Mouse (Mus musculus) neural tube, embryonic 13.5 days (tissue): ENCODE results near the gene Dock1. TPM values are rescaled to one million over a fixed set of nuclear protein-coding genes. Genes with fewer than 3 reads are reported as not detected.
A peak's percentile ranks its signal among the peaks of the same experiment; 100 is the strongest.

Source experiments
- ATAC-seq: fragments of 200-750 bp; cut with Nextera tagmentation; 2 replicates; pipeline ENCODE4 v1.8.0; 2017; ENCODE audit warnings: low read depth, mild to moderate bottlenecking, moderate TSS enrichment, moderate library complexity
- H3K27ac ChIP-seq: fragments of 300-500 bp; sonication (generic); replicated peaks from 2 replicates; pipeline ENCODE4 v1.5.1; 2015; ENCODE audit warnings: moderate library complexity, mild to moderate bottlenecking, inconsistent platforms
- H3K27me3 ChIP-seq: fragments of 300-500 bp; sonication (generic); 2 replicates; pipeline ENCODE4 v1.6.1; 2015; ENCODE audit warnings: mild to moderate bottlenecking, inconsistent platforms
- H3K36me3 ChIP-seq: fragments of 300-500 bp; sonication (generic); 2 replicates; pipeline ENCODE4 v1.6.1; 2015; ENCODE audit warnings: mild to moderate bottlenecking, inconsistent platforms
- H3K4me1 ChIP-seq: fragments of 300-500 bp; sonication (generic); replicated peaks from 2 replicates; pipeline ENCODE4 v1.6.1; 2015; ENCODE audit warnings: inconsistent platforms
- H3K4me2 ChIP-seq: fragments of 300-500 bp; sonication (generic); 2 replicates; pipeline ENCODE4 v1.6.1; 2015; ENCODE audit warnings: inconsistent platforms, mild to moderate bottlenecking, moderate library complexity
- H3K4me3 ChIP-seq: fragments of 300-500 bp; sonication (generic); 2 replicates; pipeline ENCODE4 v1.5.1; 2015; ENCODE audit warnings: mild to moderate bottlenecking, inconsistent platforms
- H3K9ac ChIP-seq: fragments of 300-500 bp; sonication (generic); 2 replicates; pipeline ENCODE4 v1.6.1; 2015; ENCODE audit warnings: moderate library complexity, mild to moderate bottlenecking, inconsistent platforms
- H3K9me3 ChIP-seq: fragments of 300-500 bp; sonication (generic); 2 replicates; pipeline ENCODE4 v1.6.1; 2016; ENCODE audit warnings: inconsistent platforms
- WGBS: fragments of 180-500 bp; shearing (Covaris S2); methylation state at CpG from one replicate; pipeline ENCODE4 v1.1.7; 2015; 5-methylcytosine and 5-hydroxymethylcytosine counted together
- polyA plus RNA-seq: library from polyadenylated mRNA; unstranded; fragments of >200 nt; fragmentation: Nextera tagmentation; extraction: Ambion mirVana; gene quantifications from 2 replicates; pipeline ENCODE4 v1.2.1, GENCODE M21; 2015

Gene Dock1
- polyA plus RNA-seq, 1 experiment from 2014 or later = 7.4 TPM

DNA sequence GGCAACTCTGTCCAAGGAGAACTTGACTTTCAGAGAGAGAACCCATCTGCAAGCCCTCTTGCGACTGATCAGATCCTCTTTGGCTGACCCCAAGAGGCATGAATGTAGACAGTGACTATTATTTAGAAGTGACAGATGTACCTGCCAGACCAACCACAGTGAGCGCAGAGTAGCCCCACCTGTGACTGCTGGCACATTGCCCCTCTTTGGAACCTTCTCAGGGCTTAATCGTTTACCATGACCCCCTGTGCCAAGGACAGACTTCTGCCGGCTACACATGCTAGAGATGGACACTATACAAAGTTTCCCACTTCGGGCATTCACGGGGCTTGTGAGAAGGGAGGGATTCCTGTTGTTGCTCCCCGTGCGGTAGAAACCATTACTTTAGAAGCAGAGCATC lies 413.0 kb downstream of the Dock1 start:
- Histone ChIP-seq H3K4me2 (no peak overlapping the region), H3K9me3 (no peaks in the 10 kb centered on the region), H3K4me1 (no peaks in the 10 kb centered on the region), H3K9ac (no peak overlapping the region), H3K27ac (no peak overlapping the region), H3K27me3 (no peaks in the 10 kb centered on the region), H3K4me3 (no peak overlapping the region), H3K36me3 (no peaks in the 10 kb centered on the region)
- ATAC-seq = no peak
- WGBS = 92% methylated on average over 8 of the region's 8 CpGs

DNA sequence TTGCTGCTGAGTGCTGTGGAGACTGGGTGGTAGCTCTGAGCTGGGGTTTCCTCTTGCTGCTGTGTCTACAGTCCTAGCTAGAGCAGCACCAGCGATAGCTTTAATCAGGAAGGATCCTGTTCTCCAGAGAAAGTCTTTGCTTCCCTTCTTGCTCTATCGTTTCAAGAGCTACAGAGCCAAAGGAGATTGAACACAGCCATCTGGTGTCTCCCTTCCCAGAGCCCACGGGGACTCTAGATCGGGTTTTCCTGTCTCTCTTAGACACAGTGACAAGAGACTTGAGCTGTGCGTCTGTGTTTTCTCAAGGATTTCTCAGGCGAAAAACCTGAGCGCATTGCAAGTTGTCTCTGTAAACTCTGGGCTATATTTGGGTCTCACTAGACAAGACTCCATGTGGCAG lies 413.6 kb downstream of the Dock1 start:
- no peak for ATAC-seq
- no peaks in the 10 kb centered on the region for H3K4me1 ChIP-seq
- 84% methylated on average over 7 of the region's 7 CpGs for WGBS

DNA sequence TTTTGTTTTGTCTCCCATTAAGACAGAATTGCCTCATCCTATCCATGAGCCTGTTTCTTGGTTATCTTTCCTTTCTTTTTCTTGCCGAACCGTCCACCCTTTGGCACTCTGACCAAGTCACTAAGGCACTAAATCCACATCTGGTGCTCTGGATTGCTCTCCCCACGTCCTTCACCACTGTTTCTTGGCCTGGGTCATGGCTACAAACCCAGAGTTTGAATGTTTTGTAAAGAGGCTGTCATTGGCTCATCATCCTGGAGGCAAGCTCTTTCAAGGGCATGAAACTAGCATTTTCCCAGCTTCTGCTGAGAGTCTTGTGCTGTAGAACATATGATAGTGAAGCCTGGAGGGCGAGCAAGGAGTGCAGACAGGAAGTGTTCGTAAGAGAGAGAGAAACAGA lies 416.1 kb downstream of the Dock1 start:
- Histone ChIP-seq H3K36me3 (no peaks in the 10 kb centered on the region), H3K27ac (no peak overlapping the region), H3K9ac (no peak overlapping the region), H3K9me3 (no peaks in the 10 kb centered on the region), H3K4me2 (no peak overlapping the region), H3K27me3 (no peaks in the 10 kb centered on the region), H3K4me1 (no peaks in the 10 kb centered on the region), H3K4me3 (no peak overlapping the region)
- WGBS = 85% methylated on average over 5 of the region's 5 CpGs
- ATAC-seq = no peak

More for the DNA sequence above, 413.6 kb downstream of the Dock1 start:
- no peak overlapping the region for H3K27ac ChIP-seq
- H3K9me3 ChIP-seq = no peaks in the 10 kb centered on the region
- no peak overlapping the region for H3K4me2 ChIP-seq
- H3K36me3 ChIP-seq = no peaks in the 10 kb centered on the region
- H3K9ac ChIP-seq = no peak overlapping the region
- H3K27me3 ChIP-seq = no peaks in the 10 kb centered on the region
- no peak overlapping the region for H3K4me3 ChIP-seq

DNA sequence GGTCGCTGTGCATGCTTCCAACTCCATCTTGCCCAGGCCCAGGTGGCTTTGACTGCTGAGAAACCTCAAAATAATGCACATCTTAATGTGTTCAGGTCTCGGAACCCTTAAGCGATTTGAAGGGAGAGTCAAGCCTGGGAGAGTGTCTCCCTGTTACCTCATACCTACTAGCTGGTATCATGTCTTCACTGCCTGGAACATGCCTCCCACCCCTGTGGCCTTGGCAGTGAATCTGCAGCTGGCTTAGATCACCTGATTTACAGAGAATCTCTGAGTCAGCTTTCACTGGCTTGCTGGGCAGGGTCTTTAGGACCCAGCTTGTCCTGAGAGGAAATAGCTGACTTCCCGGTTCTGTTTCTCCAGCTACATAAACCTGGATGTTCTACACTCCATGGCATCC lies 419.2 kb downstream of the Dock1 start:
- no peak overlapping the region for H3K27ac ChIP-seq
- 96% methylated on average over 4 of the region's 4 CpGs for WGBS
- H3K9ac ChIP-seq = no peak overlapping the region
- no peaks in the 10 kb centered on the region for H3K36me3 ChIP-seq
- no peaks in the 10 kb centered on the region for H3K27me3 ChIP-seq
- ATAC-seq = no peak
- no peak overlapping the region for H3K4me2 ChIP-seq
- no peaks in the 10 kb centered on the region for H3K4me1 ChIP-seq
- H3K4me3 ChIP-seq = no peak overlapping the region
- no peaks in the 10 kb centered on the region for H3K9me3 ChIP-seq

DNA sequence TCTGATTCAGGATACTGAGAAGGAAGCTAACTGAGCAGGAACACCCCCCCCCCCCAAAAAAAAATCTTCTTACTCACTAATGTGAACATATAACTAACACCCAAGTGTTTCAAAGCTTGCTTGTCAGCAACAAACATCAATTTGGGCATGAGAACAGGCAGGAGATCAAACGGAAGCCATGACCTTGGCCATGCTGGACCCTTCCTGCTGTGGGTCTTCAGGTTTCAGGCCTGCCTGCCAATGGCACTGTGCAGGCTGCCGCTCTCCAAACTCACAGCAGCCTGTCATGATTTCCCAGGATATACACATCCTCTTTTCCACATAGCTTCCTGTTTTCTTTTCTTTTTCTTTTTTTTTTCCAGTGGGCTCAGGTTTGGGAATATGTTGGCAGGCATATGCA lies 423.4 kb downstream of the Dock1 start:
- H3K4me1 ChIP-seq = no peaks in the 10 kb centered on the region
- no peak overlapping the region for H3K4me2 ChIP-seq
- whole genome bisulfite sequencing = 84% methylated on average over 2 of the region's 2 CpGs
- no peak overlapping the region for H3K4me3 ChIP-seq
- no peak overlapping the region for H3K27ac ChIP-seq
- H3K27me3 ChIP-seq = no peaks in the 10 kb centered on the region
- no peaks in the 10 kb centered on the region for H3K9me3 ChIP-seq
- no peaks in the 10 kb centered on the region for H3K36me3 ChIP-seq
- no peak overlapping the region for H3K9ac ChIP-seq
- no peak for ATAC-seq

DNA sequence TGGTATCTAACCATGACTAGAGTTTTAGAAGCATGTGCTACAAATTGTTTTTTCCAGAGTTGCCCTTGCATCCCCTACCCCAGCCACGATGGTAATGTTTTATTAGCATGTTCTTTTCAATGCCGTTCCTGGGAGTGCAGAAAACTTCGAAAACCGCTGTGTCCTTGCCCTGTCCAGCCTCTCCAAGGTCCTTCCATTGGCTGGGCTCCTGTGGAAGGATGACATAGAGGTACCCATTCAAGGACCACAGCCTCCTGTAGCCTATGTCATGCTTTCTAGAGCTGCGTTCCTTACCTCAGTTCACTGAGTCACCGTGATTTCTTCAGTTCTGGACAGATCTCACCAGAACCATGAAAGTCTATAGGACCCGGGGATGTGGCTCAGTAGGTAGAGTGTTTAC lies 431.5 kb downstream of the Dock1 start:
- WGBS = 89% methylated on average over 7 of the region's 7 CpGs
- H3K27me3 ChIP-seq = no peaks in the 10 kb centered on the region
- no peak overlapping the region for H3K4me3 ChIP-seq
- no peaks in the 10 kb centered on the region for H3K9me3 ChIP-seq
- peaks cover 12% of the 10 kb centered on the region for H3K4me1 ChIP-seq
- no peak overlapping the region for H3K4me2 ChIP-seq
- H3K27ac ChIP-seq = no peak overlapping the region
- no peak overlapping the region for H3K9ac ChIP-seq
- no peaks in the 10 kb centered on the region for H3K36me3 ChIP-seq
- no peak for ATAC-seq

DNA sequence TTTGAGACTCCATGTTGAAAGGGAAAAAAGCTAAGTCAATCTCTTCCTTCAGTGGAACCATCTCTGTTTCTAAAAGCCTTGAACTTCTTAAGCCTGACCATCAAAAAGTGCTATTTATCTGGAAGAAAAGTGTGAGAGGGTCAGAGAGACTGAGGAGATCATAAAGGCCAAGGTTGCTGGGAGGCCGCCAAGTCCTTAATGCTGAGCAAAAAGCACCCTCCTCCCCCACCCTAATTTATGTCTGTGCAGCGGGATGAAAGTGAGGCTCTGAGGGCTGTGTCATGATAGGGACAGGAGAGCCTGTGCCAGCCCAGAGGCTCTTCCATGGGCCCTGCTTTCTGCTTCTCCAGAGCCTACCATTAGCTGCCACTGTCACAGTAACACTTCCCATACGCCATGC lies 436.1 kb downstream of the Dock1 start:
- no peak overlapping the region for H3K4me2 ChIP-seq
- H3K27me3 ChIP-seq = no peaks in the 10 kb centered on the region
- 52% methylated on average over 3 of the region's 3 CpGs for WGBS
- peaks cover 7% of the 10 kb centered on the region for H3K4me1 ChIP-seq
- H3K9me3 ChIP-seq = 0 out of 2 replicates have a peak, but pooled peaks cover 2% of the 10 kb centered on the region
- no peak for ATAC-seq
- H3K36me3 ChIP-seq = no peaks in the 10 kb centered on the region
- H3K4me3 ChIP-seq = no peak overlapping the region
- no peak overlapping the region for H3K27ac ChIP-seq
- H3K9ac ChIP-seq = no peak overlapping the region

DNA sequence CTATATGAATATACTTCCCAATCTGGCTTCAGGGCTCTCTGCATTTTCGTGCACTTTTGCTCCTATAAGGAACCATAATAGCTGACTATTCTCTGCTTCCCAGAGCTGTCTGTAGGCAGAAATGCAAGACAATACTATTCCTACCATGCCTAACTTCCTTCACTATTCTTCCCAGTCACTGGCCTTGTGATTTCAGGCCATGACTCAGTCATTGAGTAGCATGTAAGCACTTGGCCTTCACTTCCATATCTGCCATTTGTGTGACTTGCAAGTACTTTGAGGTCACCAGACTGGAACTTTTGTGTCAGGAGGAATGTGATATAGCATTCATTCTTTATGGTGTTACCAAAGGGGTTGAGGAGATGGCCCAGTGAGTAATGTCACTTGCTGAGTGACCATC lies 439.9 kb downstream of the Dock1 start:
- ATAC-seq = no peak
- Histone ChIP-seq H3K4me3 (no peak overlapping the region), H3K4me1 (peaks cover 7% of the 10 kb centered on the region), H3K9ac (no peak overlapping the region), H3K36me3 (no peaks in the 10 kb centered on the region), H3K27me3 (no peaks in the 10 kb centered on the region), H3K4me2 (no peak overlapping the region), H3K27ac (no peak overlapping the region), H3K9me3 (0 out of 2 replicates have a peak, but pooled peaks cover 2% of the 10 kb centered on the region)
- WGBS = 89% methylated on average over 1 of the region's 1 CpGs

DNA sequence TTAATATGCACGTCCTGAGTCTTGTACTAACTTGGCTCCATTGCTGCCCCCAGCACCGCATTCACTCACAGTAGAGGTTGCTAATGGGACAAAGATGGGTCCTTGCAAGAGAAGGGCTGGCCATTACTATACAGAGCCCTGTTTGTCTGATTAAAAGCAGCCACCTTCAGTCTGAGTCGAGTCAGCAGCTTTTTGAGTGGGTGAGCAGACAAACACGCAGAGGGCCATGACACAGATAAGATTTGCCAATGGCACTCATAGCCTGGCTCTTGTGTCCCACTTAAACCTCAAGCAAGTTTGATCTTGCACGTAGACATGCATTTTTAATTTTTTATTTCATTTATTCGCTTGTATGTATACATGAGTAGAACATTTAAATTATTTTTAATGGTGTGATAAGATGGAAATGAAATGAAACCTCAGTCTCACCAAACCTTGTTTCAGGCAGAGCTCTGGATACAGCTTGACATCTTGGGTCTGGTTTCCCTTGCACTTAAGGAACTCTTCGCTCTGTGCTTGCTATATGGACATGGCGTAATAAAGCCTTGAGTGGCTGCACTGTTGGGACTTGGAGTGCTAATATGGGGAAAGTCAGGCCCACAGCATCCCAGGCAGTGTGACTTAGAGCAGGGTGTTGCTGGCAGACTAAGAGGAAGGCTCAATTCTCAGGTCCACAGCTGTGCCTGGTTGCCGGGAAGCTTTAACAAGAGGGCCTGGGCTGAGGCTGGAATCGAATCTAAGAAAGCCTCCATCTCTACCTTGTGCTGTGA lies 455.0 kb downstream of the Dock1 start:
- Histone ChIP-seq H3K4me3 (no peak overlapping the region), H3K36me3 (no peaks in the 10 kb centered on the region), H3K4me1 (peaks cover 23% of the 10 kb centered on the region; the same call in 1 of the 2 replicates), H3K27me3 (no peaks in the 10 kb centered on the region), H3K9me3 (no peaks in the 10 kb centered on the region), H3K9ac (no peak overlapping the region), H3K27ac (no peak overlapping the region), H3K4me2 (no peak overlapping the region)
- 90% methylated on average over 10 of the region's 10 CpGs for WGBS
- ATAC-seq = no peak

DNA sequence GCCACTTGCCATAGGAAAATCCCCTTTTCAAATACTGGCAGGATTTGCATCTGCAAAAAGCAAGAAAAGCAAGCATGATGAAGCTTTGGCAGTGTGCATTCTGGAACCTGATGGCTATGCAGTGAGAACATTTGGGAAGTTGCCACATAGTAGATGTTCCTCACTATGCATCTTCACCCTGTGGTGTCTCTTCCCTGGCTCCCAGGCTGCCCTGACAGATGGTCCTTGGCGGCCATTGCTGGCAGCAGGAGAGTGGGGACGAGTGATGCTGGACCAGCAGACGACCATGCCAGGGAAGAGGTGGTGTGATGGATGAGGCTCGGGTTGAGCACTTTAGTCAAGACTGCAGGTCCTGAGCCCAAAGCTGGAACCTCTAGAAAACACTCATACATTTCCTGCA lies 462.0 kb downstream of the Dock1 start:
- H3K4me2 ChIP-seq = no peak overlapping the region
- H3K4me3 ChIP-seq = no peak overlapping the region
- no peak overlapping the region for H3K27ac ChIP-seq
- ATAC-seq = no peak
- H3K9me3 ChIP-seq = no peaks in the 10 kb centered on the region
- 83% methylated on average over 4 of the region's 4 CpGs for WGBS
- no peaks in the 10 kb centered on the region; the same call in 1 of the 2 replicates for H3K27me3 ChIP-seq
- no peaks in the 10 kb centered on the region for H3K36me3 ChIP-seq
- peaks cover 22% of the 10 kb centered on the region for H3K4me1 ChIP-seq
- H3K9ac ChIP-seq = no peak overlapping the region

DNA sequence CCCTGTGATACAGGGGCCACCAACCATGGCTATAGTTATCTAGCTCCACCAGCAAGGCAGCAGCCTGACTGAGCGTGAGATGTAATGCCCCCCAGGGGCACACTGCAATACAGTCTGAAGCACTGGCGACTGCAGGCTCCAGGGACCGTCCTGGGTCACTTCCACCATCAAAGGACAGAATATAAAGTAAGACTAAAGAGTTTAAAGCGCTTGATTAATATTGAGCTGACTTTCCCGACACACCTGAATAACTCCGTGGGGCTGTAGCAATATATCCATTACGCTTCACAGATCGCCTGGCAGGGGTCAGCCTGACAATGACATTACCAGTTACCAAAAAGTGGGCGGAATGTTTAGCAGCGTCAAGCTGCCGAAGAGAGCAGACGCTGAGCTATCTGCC lies 464.2 kb downstream of the Dock1 start:
- Histone ChIP-seq H3K4me1 (peaks cover 17% of the 10 kb centered on the region), H3K27ac (0 out of 2 replicates have a peak overlapping the region, but pooled peaks have one; percentile 2), H3K9ac (no peak overlapping the region), H3K27me3 (no peaks in the 10 kb centered on the region; the same call in 1 of the 2 replicates), H3K4me2 (no peak overlapping the region), H3K36me3 (no peaks in the 10 kb centered on the region), H3K4me3 (no peak overlapping the region), H3K9me3 (no peaks in the 10 kb centered on the region)
- WGBS = 32% methylated on average over 12 of the region's 12 CpGs
- ATAC-seq = no peak

DNA sequence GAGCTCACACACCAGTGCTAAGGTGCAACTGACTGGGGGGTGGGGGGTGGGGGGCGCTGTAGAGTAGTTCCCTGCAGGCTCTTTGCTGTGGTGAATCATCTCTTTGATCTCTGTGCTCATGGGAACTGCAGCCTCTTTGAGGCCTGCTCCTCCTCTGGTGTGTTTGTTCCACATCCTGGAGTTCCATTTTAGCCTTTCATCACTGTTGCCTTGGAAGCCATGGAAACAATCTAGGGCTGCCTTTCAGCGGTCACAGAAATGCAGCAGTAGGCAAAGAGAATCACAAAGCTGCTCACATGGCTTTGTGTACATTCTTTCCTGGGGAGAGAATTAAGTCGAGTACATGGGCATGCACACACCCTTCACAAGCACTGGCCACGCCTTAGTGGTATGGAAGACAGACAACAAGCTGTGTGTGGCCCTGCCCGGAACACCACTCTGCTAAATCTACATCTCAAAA lies 468.7 kb downstream of the Dock1 start:
- peak; percentile 43; the same call in 1 of the 2 replicates for ATAC-seq
- no peak overlapping the region for H3K9ac ChIP-seq
- WGBS = 13% methylated on average over 5 of the region's 5 CpGs

DNA sequence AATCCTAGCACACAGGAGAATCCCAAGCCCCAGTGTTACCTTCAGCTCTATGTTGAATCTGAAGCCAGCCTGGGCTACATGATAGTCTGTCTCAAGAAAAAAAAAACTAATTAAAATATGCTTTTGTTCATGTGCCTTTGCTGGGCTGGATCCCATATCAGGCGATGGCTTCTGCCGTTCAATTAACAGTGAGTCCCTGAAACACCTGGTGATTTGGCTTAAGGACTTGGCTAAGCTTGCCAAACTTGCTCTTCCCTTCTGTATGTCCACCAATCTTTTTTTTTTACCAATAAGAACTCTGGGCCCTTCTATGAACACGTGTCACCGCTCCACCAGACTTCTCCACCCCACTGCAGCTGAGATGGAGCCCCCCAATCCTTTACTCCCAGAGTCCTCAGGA lies 474.3 kb downstream of the Dock1 start:
- WGBS = 99% methylated on average over 4 of the region's 4 CpGs
- Histone ChIP-seq H3K9me3 (no peaks in the 10 kb centered on the region; the same call in 1 of the 2 replicates), H3K27ac (no peak overlapping the region), H3K27me3 (no peaks in the 10 kb centered on the region; the same call in 1 of the 2 replicates), H3K4me2 (no peak overlapping the region), H3K9ac (no peak overlapping the region), H3K36me3 (no peaks in the 10 kb centered on the region), H3K4me3 (no peak overlapping the region), H3K4me1 (no peaks in the 10 kb centered on the region)
- ATAC-seq = no peak

More for the DNA sequence above, 468.7 kb downstream of the Dock1 start:
- H3K27me3 ChIP-seq = no peaks in the 10 kb centered on the region; the same call in 1 of the 2 replicates
- H3K4me3 ChIP-seq = no peak overlapping the region
- H3K36me3 ChIP-seq = no peaks in the 10 kb centered on the region
- no peak overlapping the region for H3K4me2 ChIP-seq
- no peaks in the 10 kb centered on the region for H3K9me3 ChIP-seq
- H3K27ac ChIP-seq = no peak overlapping the region
- H3K4me1 ChIP-seq = peaks cover 14% of the 10 kb centered on the region
